Comparison of ENCODE assay signal across 8 mouse cellular contexts in genomic region chr17:8165608-8165945, GRCm38 (mm10). TPM values are rescaled to one million over a fixed set of nuclear protein-coding genes. Genes with fewer than 3 reads are reported as not detected.
DNase-seq lines count a peak whose midpoint lies in the region; ATAC-seq and TF ChIP-seq lines count a peak whose summit lies in the region.
"Not testable (repeated sequence)": the region's sequence is repeated elsewhere in the genome, so short reads cannot be mapped to it uniquely, and the experiment has no call there.

No protein-coding gene starts in this region.

- H3K27ac ChIP-seq in embryonic facial prominence, embryonic 14.5 days (replicated peaks; ENCODE audit: low read depth, low read length) = not testable (repeated sequence)
- H3K27ac ChIP-seq in heart, embryonic 10.5 days = peak overlapping the region; percentile 77; the same call in 1 of the 2 replicates
- H3K27ac ChIP-seq in liver, adult 2 months (replicated peaks; ENCODE audit: insufficient read depth, low read depth, low read length) = peak overlapping the region; percentile 48; the same call in 1 of the 2 replicates
- H3K27ac ChIP-seq in midbrain, embryonic 13.5 days = peak overlapping the region; percentile 68; the same call in 1 of the 2 replicates
- peak overlapping the region; percentile 48 for H3K27ac ChIP-seq in spleen, adult 2 months (ENCODE audit: insufficient read depth, low read length)

- ATAC-seq in embryonic facial prominence, embryonic 14.5 days (ENCODE audit: low read depth); midbrain, embryonic 13.5 days: not testable (repeated sequence)

- H3K79me2 ChIP-seq in liver, adult 2 months (ENCODE audit: control insufficient read depth, insufficient read depth, low read length) = not testable (repeated sequence)

- H3K4me3 ChIP-seq in embryonic facial prominence, embryonic 14.5 days (ENCODE audit: low read depth, low read length) = peak overlapping the region; percentile 48
- peak overlapping the region; percentile 61 for H3K4me3 ChIP-seq in heart, embryonic 10.5 days
- peak overlapping the region; percentile 92 for H3K4me3 ChIP-seq in liver, adult 2 months (ENCODE audit: insufficient read depth, low read depth, low read length)
- peak overlapping the region; percentile 55 for H3K4me3 ChIP-seq in midbrain, embryonic 13.5 days (replicated peaks)
- peak overlapping the region; percentile 56 for H3K4me3 ChIP-seq in spleen, adult 2 months (ENCODE audit: extremely low read depth, insufficient read depth, insufficient read length)

- H3K27me3 ChIP-seq in embryonic facial prominence, embryonic 14.5 days (replicated peaks; ENCODE audit: control insufficient read depth, insufficient read depth, low read length); heart, embryonic 10.5 days (ENCODE audit: insufficient read depth, poor library complexity, severe bottlenecking); liver, adult 2 months (ENCODE audit: control insufficient read depth, insufficient read depth, low read length); midbrain, embryonic 13.5 days; spleen, adult 2 months (ENCODE audit: control insufficient read depth, insufficient read depth, low read length): not testable (repeated sequence)

- TF ChIP-seq POLR2A in brain, embryonic 14.5 days (IDR thresholded peaks at IDR 0.05; ENCODE audit: borderline replicate concordance, extremely low read depth, insufficient read depth, insufficient read length, poor library complexity, severe bottlenecking); liver, adult 2 months (IDR thresholded peaks at IDR 0.05; ENCODE audit: extremely low read depth, insufficient read depth, low read length); spleen, adult 2 months (IDR thresholded peaks at IDR 0.05; ENCODE audit: low read depth, low read length): not testable (repeated sequence)

- H3K9me3 ChIP-seq in embryonic facial prominence, embryonic 14.5 days (ENCODE audit: control insufficient read depth, low read length); heart, embryonic 10.5 days; midbrain, embryonic 13.5 days: not testable (repeated sequence)

- peak; percentile 63 for DNase-seq in CD4-positive helper T cell, adult 2 months (ENCODE audit: low read depth, low spot score)
- DNase-seq in brain, embryonic 14.5 days (ENCODE audit: low read depth) = peak; percentile 7
- not testable (repeated sequence) for DNase-seq in embryonic facial prominence, embryonic 14.5 days (ENCODE audit: low spot score)
- DNase-seq in heart, embryonic 10.5 days (ENCODE audit: low spot score) = peak; percentile 66
- DNase-seq in kidney, adult 11 months = peak; percentile 44
- peak; percentile 20 for DNase-seq in liver, adult 2 months (ENCODE audit: extremely low read depth, low read depth, low spot score)
- DNase-seq in spleen, adult 2 months (ENCODE audit: low read depth in 1 of 2, low spot score in 2 of 2) = peak in 1 of 2 experiments; percentile 19

- H3K9ac ChIP-seq in embryonic facial prominence, embryonic 14.5 days (ENCODE audit: low read depth, low read length) = peak overlapping the region; percentile 61
- peak overlapping the region; percentile 93 for H3K9ac ChIP-seq in liver, adult 2 months (ENCODE audit: low read depth, low read length)
- peak overlapping the region; percentile 67; the same call in 1 of the 2 replicates for H3K9ac ChIP-seq in midbrain, embryonic 13.5 days (replicated peaks)

- H3K4me1 ChIP-seq in embryonic facial prominence, embryonic 14.5 days (ENCODE audit: control insufficient read depth, insufficient read depth, low read length); heart, embryonic 10.5 days; liver, adult 2 months (ENCODE audit: control insufficient read depth, insufficient read depth, low read length); midbrain, embryonic 13.5 days (replicated peaks); spleen, adult 2 months (ENCODE audit: control insufficient read depth, insufficient read depth, insufficient read length): not testable (repeated sequence)

- not testable (repeated sequence) for TF ChIP-seq CTCF in brain, embryonic 14.5 days (IDR thresholded peaks at IDR 0.05; ENCODE audit: borderline replicate concordance, extremely low read depth, insufficient read depth, insufficient read length); liver, adult 2 months (IDR thresholded peaks at IDR 0.05; ENCODE audit: low read depth, low read length); spleen, adult 2 months (IDR thresholded peaks at IDR 0.05; ENCODE audit: extremely low read depth, insufficient read depth, insufficient read length, insufficient replicate concordance)

- peaks cover 16% of the 10 kb centered on the region for H3K36me3 ChIP-seq in embryonic facial prominence, embryonic 14.5 days (ENCODE audit: control insufficient read depth, insufficient read depth, low read length)
- peaks cover 18% of the 10 kb centered on the region for H3K36me3 ChIP-seq in heart, embryonic 10.5 days
- peaks cover 14% of the 10 kb centered on the region for H3K36me3 ChIP-seq in liver, adult 2 months (ENCODE audit: control insufficient read depth, insufficient read depth, low read length)
- peaks cover 11% of the 10 kb centered on the region for H3K36me3 ChIP-seq in midbrain, embryonic 13.5 days
- not testable (repeated sequence) for H3K36me3 ChIP-seq in spleen, adult 2 months (ENCODE audit: control insufficient read depth, insufficient read depth, low read length)

- peak overlapping the region; percentile 45; the same call in 1 of the 2 replicates for H3K4me2 ChIP-seq in embryonic facial prominence, embryonic 14.5 days (ENCODE audit: low read depth, low read length)
- peak overlapping the region; percentile 55 for H3K4me2 ChIP-seq in midbrain, embryonic 13.5 days (replicated peaks)

- WGBS in embryonic facial prominence, embryonic 14.5 days = under 1% methylated on average over 34 of the region's 42 CpGs
- under 1% methylated on average over 34 of the region's 42 CpGs for WGBS in heart, embryonic 10.5 days
- WGBS in liver, adult 2 months = under 1% methylated on average over 36 of the region's 42 CpGs
- 0% methylated on average over 42 of the region's 42 CpGs for WGBS in midbrain, embryonic 13.5 days
- WGBS in spleen, adult 2 months = under 1% methylated on average over 38 of the region's 42 CpGs

RNA-seq across cellular contexts. Expression of gene Fgfr1op, which starts 0.3 kb away (rescaled TPM):
- 14.1 and 14.6 TPM in 2 replicates for polyA plus RNA-seq in brain, embryonic 14.5 days (2012; rRNA removed)
- polyA plus RNA-seq in embryonic facial prominence, embryonic 14.5 days (2014; fragmentation: Nextera tagmentation; extraction: Ambion mirVana) = 32.3 and 35.0 TPM in 2 replicates
- polyA plus RNA-seq in heart, embryonic 10.5 days (2016; fragmentation: Nextera tagmentation; extraction: Ambion mirVana) = 24.9 and 30.8 TPM in 2 replicates
- total RNA-seq in liver, adult 2 months (2014; rRNA removed) = 10.5 TPM in 2 replicates
- polyA plus RNA-seq in liver, adult 2 months (2012; rRNA removed) = 1.8 and 2.1 TPM in 2 replicates
- 27.5 and 28.5 TPM in 2 replicates for polyA plus RNA-seq in midbrain, embryonic 13.5 days (2015; fragmentation: Nextera tagmentation; extraction: Ambion mirVana)
- polyA plus RNA-seq in spleen, adult 2 months (2012; rRNA removed) = 1.9 and 2.2 TPM in 2 replicates

RNA-seq across cellular contexts. Expression of gene Rnaset2a, which starts 17.7 kb away (rescaled TPM):
- 14.4 and 16.0 TPM in 2 replicates for polyA plus RNA-seq in brain, embryonic 14.5 days (2012; rRNA removed)
- polyA plus RNA-seq in embryonic facial prominence, embryonic 14.5 days (2014; fragmentation: Nextera tagmentation; extraction: Ambion mirVana) = 28.4 and 33.9 TPM in 2 replicates
- polyA plus RNA-seq in heart, embryonic 10.5 days (2016; fragmentation: Nextera tagmentation; extraction: Ambion mirVana) = 25.0 and 30.2 TPM in 2 replicates
- total RNA-seq in liver, adult 2 months (2014; rRNA removed) = 44.9 and 51.8 TPM in 2 replicates
- 36.9 and 39.7 TPM in 2 replicates for polyA plus RNA-seq in liver, adult 2 months (2012; rRNA removed)
- 9.7 and 11.5 TPM in 2 replicates for polyA plus RNA-seq in midbrain, embryonic 13.5 days (2015; fragmentation: Nextera tagmentation; extraction: Ambion mirVana)
- 31.2 and 48.4 TPM in 2 replicates for polyA plus RNA-seq in spleen, adult 2 months (2012; rRNA removed)

RNA-seq across cellular contexts. Expression of gene Gm49673, which starts 18.0 kb away (rescaled TPM):
- 0.24 and 0.90 TPM in 2 replicates for polyA plus RNA-seq in brain, embryonic 14.5 days (2012; rRNA removed)
- not detected in 2 replicates for polyA plus RNA-seq in embryonic facial prominence, embryonic 14.5 days (2014; fragmentation: Nextera tagmentation; extraction: Ambion mirVana)
- polyA plus RNA-seq in heart, embryonic 10.5 days (2016; fragmentation: Nextera tagmentation; extraction: Ambion mirVana) = 0.10 TPM in 1 of 2 replicates, not detected in the other
- 0.07 TPM in 1 of 2 replicates, not detected in the other for total RNA-seq in liver, adult 2 months (2014; rRNA removed)
- polyA plus RNA-seq in liver, adult 2 months (2012; rRNA removed) = 0.17 TPM in 1 of 2 replicates, not detected in the other
- 0.15 and 0.22 TPM in 2 replicates for polyA plus RNA-seq in midbrain, embryonic 13.5 days (2015; fragmentation: Nextera tagmentation; extraction: Ambion mirVana)
- polyA plus RNA-seq in spleen, adult 2 months (2012; rRNA removed) = 3.0 and 5.2 TPM in 2 replicates
